Mouse (Mus musculus) stomach, postnatal 0 days (tissue): ENCODE results near the gene Hfe. TPM values are rescaled to one million over a fixed set of nuclear protein-coding genes. Genes with fewer than 3 reads are reported as not detected.

Experiments
- ATAC-seq: fragments of 200-750 bp; cut with Nextera tagmentation; 2 replicates; pipeline ENCODE4 v1.8.0; 2017; ENCODE audit not compliant: low FRiP score, low TSS enrichment
- DNase-seq: peaks from one replicate; pipeline ENCODE4 v3.0.0-alpha.2; 2016; ENCODE audit warnings: low spot score
- H3K27ac ChIP-seq: fragments of 300-500 bp; sonication (generic); replicated peaks from 2 replicates; pipeline ENCODE4 v1.5.1; 2014; ENCODE audit warnings: mild to moderate bottlenecking, control low read depth
- H3K27me3 ChIP-seq: fragments of 300-500 bp; sonication (generic); 2 replicates; pipeline ENCODE4 v1.6.1; 2014; ENCODE audit warnings: low read length; ENCODE audit not compliant: control insufficient read depth, insufficient read depth
- H3K36me3 ChIP-seq: fragments of 300-500 bp; sonication (generic); 2 replicates; pipeline ENCODE4 v1.6.1; 2014; ENCODE audit warnings: low read length, mixed read lengths; ENCODE audit not compliant: control insufficient read depth, insufficient read depth
- H3K4me1 ChIP-seq: fragments of 300-500 bp; sonication (generic); replicated peaks from 2 replicates; pipeline ENCODE4 v1.6.1; 2014; ENCODE audit warnings: antibody characterized with exemption; ENCODE audit not compliant: control insufficient read depth, insufficient read depth
- H3K4me2 ChIP-seq: fragments of 300-500 bp; sonication (generic); replicated peaks from 2 replicates; pipeline ENCODE4 v1.6.1; 2014; ENCODE audit warnings: low read depth, mild to moderate bottlenecking, control low read depth, moderate library complexity
- H3K4me3 ChIP-seq: fragments of 300-500 bp; sonication (generic); 2 replicates; pipeline ENCODE4 v1.5.1; 2014; ENCODE audit warnings: low read depth, low read length, control low read depth
- H3K9ac ChIP-seq: fragments of 300-500 bp; sonication (generic); 2 replicates; pipeline ENCODE4 v1.6.1; 2014; ENCODE audit warnings: mild to moderate bottlenecking, low read length, control low read depth, mixed read lengths
- H3K9me3 ChIP-seq: fragments of 300-500 bp; sonication (generic); 2 replicates; pipeline ENCODE4 v1.6.1; 2016; ENCODE audit warnings: low read length; ENCODE audit not compliant: control insufficient read depth
- CTCF ChIP-seq: IDR thresholded peaks from 2 replicates; pipeline ENCODE4 v1.5.1; 2016; ENCODE audit warnings: antibody characterized with exemption, low read depth, mild to moderate bottlenecking, moderate library complexity
- EP300 ChIP-seq: optimal IDR thresholded peaks from 2 replicates; pipeline ENCODE3; 2016; ENCODE audit warnings: antibody characterized with exemption
- WGBS: fragments of 180-500 bp; shearing (Covaris S2); extraction: QIAGEN DNeasy Blood & Tissue Kit; methylation state at CpG from one replicate; pipeline ENCODE4 v1.1.7; 2014; 5-methylcytosine and 5-hydroxymethylcytosine counted together
- polyA plus RNA-seq: library from polyadenylated mRNA; unstranded; fragments of >200 nt; fragmentation: Nextera tagmentation; extraction: Ambion mirVana; gene quantifications from 2 replicates; pipeline ENCODE4 v1.2.1, GENCODE M21; 2015

Hfe gene
- polyA plus RNA-seq, 1 experiment from 2014 or later: 12.9 TPM

GRCm38 (mm10) chr13:23745381-23746161 is 34.9 kb upstream of the Hfe start, which contains the start of gene Hist1h3c:
Gene Hist1h3c, minus strand, starts transcription at chr13:23745602.
- TF ChIP-seq EP300 (no peak), CTCF (no peak)
- under 1% methylated on average over 21 of the region's 28 CpGs for WGBS
- Histone ChIP-seq H3K27me3 (no peaks in the 10 kb centered on the region), H3K9me3 (no peaks in the 10 kb centered on the region), H3K36me3 (no peaks in the 10 kb centered on the region), H3K4me3 (peak within 1 kb of the TSS; percentile 33), H3K4me1 (no peaks in the 10 kb centered on the region), H3K9ac (peak within 1 kb of the TSS; percentile 63), H3K4me2 (peak within 1 kb of the TSS; percentile 62), H3K27ac (peak within 1 kb of the TSS; percentile 97)
- DNase-seq (peak; percentile 82), ATAC-seq (peak; percentile 46)

- ATAC-seq: no peak
- Histone ChIP-seq H3K9ac (peak overlapping the region; percentile 41), H3K27me3 (no peaks in the 10 kb centered on the region), H3K4me2 (peak overlapping the region; percentile 62), H3K36me3 (no peaks in the 10 kb centered on the region), H3K27ac (no peak overlapping the region), H3K9me3 (no peaks in the 10 kb centered on the region), H3K4me3 (peak overlapping the region; percentile 33), H3K4me1 (no peaks in the 10 kb centered on the region)
- TF ChIP-seq EP300 (no peak), CTCF (no peak)
- no peak for DNase-seq
- WGBS: 1% methylated on average over 13 of the region's 36 CpGs
These were observed 34.0 kb upstream of the Hfe start for GRCm38 (mm10) chr13:23744421-23745380.

GRCm38 (mm10) chr13:23743963-23744362 is 33.3 kb upstream of the Hfe start:
- Histone ChIP-seq H3K27ac (no peak overlapping the region), H3K9ac (no peak overlapping the region)
- 27% methylated on average over 4 of the region's 4 CpGs for WGBS

GRCm38 (mm10) chr13:23743215-23743614 is 32.6 kb upstream of the Hfe start:
- H3K4me2 ChIP-seq: no peak overlapping the region
- no peak for ATAC-seq

More at GRCm38 (mm10) chr13:23743963-23744362, 33.3 kb upstream of the Hfe start:
- Histone ChIP-seq H3K36me3 (no peaks in the 10 kb centered on the region), H3K9me3 (no peaks in the 10 kb centered on the region), H3K4me1 (no peaks in the 10 kb centered on the region), H3K4me2 (no peak overlapping the region), H3K4me3 (peak overlapping the region; percentile 33; the same call in 1 of the 2 replicates), H3K27me3 (no peaks in the 10 kb centered on the region)
- no peak for DNase-seq
- TF ChIP-seq EP300 (no peak), CTCF (no peak)
- ATAC-seq: no peak

GRCm38 (mm10) chr13:23742007-23742406 is 31.4 kb upstream of the Hfe start:
- Histone ChIP-seq H3K36me3 (no peaks in the 10 kb centered on the region), H3K27me3 (no peaks in the 10 kb centered on the region), H3K4me2 (no peak overlapping the region), H3K4me3 (no peak overlapping the region), H3K9ac (no peak overlapping the region), H3K9me3 (no peaks in the 10 kb centered on the region), H3K27ac (no peak overlapping the region), H3K4me1 (no peaks in the 10 kb centered on the region)
- ATAC-seq: no peak
- no peak for TF ChIP-seq CTCF
- no peak for TF ChIP-seq EP300
- DNase-seq: no peak

More at GRCm38 (mm10) chr13:23743215-23743614, 32.6 kb upstream of the Hfe start:
- 78% methylated on average over 5 of the region's 5 CpGs for WGBS
- no peak for DNase-seq
- TF ChIP-seq CTCF (no peak), EP300 (no peak)
- H3K9me3 ChIP-seq: no peaks in the 10 kb centered on the region
- no peaks in the 10 kb centered on the region for H3K36me3 ChIP-seq
- no peak overlapping the region for H3K27ac ChIP-seq
- H3K4me3 ChIP-seq: no peak overlapping the region
- no peaks in the 10 kb centered on the region for H3K4me1 ChIP-seq
- no peaks in the 10 kb centered on the region for H3K27me3 ChIP-seq
- no peak overlapping the region for H3K9ac ChIP-seq
